Mouse (Mus musculus) kidney, adult 2 months (tissue): Measurements from ENCODE around the gene Tas2r126.

Source experiments
- CTCF ChIP-seq: fragments of 200-500 bp; conservative IDR thresholded peaks from 2 replicates; pipeline ENCODE4 v1.5.1; 2011; ENCODE audit warnings: low read depth, mild to moderate bottlenecking, control low read depth, low read length, moderate library complexity, mixed read lengths; ENCODE audit not compliant: insufficient read depth, insufficient read length
- POLR2A ChIP-seq: fragments of 200-500 bp; IDR thresholded peaks from one replicate; pipeline ENCODE4 v1.6.1; 2011; ENCODE audit warnings: low read depth, low read length, control low read depth

- TF ChIP-seq CTCF, result no peak
- TF ChIP-seq POLR2A, result no peak
These were observed at the start of gene Tas2r126 for GRCm38 (mm10) chr6:42434446-42434845.
